Mouse (Mus musculus): ENCODE results near the gene Olfr971.
"Not testable (repeated sequence)": the region's sequence is repeated elsewhere in the genome, so short reads cannot be mapped to it uniquely, and the experiment has no call there.

The Olfr971 gene

DNA sequence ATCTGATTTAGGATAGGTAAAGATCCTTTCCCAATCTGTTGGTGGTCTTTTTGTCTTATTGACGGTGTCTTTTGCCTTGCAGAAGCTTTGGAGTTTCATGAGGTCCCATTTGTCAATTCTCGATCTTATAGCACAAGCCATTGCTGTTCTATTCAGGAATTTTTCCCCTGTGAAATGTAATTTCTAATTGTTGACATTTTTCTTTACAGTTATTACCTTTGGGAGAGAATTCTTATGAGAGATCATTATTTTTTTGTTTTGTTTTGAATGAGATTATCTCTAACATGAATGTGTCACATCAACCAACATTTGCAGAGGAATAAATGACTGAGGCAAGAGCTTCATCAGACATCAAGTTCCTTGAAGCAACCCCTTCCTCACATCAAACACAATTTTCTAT, at the start of gene Olfr971:
Olfr971 (plus strand) TSS at position 301 of the 400 bp plus-strand sequence.
- not testable (repeated sequence) for DNase-seq

DNA sequence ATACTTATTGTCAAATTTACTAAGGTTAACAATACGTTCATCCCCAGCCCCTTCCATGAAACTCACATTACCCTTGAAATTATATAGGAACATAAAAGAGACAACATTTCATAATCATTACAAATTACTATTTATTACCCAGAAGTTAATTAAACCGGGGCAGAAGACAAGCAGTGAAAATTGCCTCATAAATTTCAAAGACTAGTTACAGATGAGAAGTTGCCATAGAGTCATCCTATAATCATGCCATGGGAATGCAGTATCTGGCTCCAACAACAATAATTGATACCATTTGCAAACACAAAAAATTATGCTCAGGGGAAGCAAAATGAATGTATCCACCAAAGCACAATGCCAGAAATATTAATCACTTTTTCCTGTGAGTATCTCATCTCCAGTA, 46.1 kb upstream of the Olfr971 start, which contains the start of gene Olfr969:
Olfr969 (plus strand) TSS at position 388 of the 400 bp plus-strand sequence.
- DNase-seq: no peak

DNA sequence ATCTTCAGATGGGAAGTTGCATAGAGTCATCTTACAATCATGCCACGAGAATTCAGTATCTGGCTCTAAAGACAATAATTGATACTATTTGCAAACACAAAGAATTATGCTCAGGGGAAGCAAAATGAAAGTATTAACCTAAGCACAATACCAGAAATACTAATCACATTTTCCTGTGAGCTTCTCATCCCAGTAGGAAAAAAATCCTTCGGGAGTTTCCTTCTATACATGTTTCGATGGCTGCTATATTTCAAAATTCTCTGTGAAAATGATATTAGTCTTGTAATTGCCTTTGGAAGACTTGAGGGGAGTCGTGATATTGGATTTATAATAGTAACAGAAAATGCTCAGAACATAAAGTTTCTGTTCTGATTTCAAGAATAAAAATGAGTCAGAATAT, 28.1 kb upstream of the Olfr971 start, which contains the start of gene Olfr970:
Olfr970 (plus strand) TSS at position 301 of the 400 bp plus-strand sequence.
- DNase-seq: no peak

DNA sequence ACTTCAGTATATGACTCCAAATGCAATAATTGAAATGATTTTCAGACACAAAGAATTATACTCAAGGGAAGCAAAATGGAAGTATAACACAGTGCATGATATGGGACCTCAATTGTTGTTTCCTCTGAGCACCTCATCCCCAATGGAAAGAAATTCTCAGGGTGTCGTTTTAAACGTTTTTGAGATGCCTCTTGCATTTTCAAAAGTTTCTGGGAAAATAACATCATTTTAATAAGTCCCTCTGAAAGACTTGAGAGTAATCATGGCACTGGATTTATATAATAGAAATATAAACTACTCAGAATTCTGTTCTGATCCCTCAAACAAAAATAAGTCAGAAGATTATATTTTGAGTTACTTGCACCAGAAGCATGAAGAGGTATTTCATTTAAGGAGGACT, 29.4 kb downstream of the Olfr971 start, which contains the start of gene Olfr972:
Olfr972 (plus strand) TSS at position 301 of the 400 bp plus-strand sequence.
- DNase-seq: no peak

DNA sequence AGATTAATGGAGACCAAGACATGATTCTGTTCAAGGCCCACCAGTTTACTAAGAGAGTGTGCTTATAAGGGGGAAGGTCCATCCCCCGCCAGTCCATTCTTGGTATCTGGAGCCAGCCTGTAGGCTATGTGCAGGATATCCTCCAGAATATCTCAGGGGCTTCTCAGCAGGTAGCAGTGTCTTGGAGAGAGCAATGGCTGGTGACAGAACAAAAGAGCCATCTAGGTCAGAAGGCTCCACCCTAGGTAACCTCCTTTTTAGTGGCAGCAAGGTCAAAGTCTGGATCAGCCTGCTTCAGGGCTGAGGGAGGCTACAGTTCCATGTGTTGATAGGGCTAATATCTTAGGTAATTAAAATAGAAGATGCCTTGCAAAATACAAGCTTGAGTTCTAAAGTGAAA, 35.3 kb downstream of the Olfr971 start:
- DNase-seq: not testable (repeated sequence)

DNA sequence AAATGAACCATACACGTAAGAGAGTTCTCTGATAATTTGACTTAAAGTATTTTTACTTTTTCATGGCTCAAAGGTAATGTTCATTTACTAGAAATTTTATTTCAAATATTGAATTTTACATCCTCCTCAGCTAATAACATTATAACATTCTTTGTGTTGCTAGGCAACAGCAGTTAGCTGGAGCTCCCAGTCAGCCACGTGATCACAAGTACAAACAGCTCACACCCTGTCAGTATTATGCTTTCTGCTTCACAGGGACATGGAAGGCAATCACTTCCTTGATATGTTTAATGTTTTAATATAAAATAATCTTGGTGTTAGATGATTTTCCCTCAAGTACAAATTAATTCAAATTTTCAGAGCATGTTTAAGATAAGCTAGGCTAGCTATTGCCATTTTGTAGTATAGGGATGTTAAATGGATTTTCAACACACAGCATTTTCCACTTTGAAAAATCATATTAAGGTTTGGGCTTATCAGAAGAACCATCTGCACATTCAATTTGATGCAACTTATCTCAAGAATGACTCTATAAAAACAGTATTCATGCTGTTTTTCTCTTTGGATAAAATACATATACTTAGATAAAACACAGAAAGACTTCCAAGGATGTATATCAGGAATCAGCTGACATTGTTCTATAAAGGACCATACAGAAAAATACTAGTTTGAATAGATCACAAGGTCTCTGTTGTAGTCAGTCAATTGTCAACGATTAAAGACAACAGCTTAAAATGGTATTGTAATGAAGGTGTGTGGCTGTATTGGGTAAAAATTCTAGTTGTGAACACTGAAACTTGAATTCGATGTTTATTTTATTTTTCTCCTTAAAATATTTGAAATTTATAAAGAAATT, 41.1 kb downstream of the Olfr971 start:
- not testable (repeated sequence) for DNase-seq

Measured in layer of hippocampus, adult 9-11 months (tissue).